Mouse (Mus musculus): ENCODE measurements around the gene Vmn2r83. TPM values are rescaled to one million over a fixed set of nuclear protein-coding genes. Genes with fewer than 3 reads are reported as not detected.

Gene Vmn2r83
- total RNA-seq, 2 experiments from 2014 or later: not detected

DNA sequence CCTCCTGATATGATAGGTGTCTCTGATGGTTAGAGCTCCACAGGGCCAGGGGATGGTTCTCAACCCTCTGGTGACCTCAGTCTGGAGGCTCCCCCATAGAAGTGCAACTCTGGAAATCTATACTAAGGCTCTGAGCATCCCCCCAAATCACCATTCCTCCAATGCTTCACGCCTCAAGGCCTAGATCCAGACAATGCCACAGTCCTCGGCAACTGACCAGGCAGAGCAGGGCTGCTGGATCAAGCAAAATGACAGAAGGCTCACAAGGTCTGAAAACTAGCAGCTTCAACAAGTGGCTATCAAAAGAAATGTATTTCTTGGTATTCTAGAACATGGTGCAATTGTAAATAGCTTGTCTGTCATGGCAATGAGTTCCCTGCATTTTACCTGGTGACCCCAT, 69.2 kb downstream of the Vmn2r83 start:
- no peak for DNase-seq

DNA sequence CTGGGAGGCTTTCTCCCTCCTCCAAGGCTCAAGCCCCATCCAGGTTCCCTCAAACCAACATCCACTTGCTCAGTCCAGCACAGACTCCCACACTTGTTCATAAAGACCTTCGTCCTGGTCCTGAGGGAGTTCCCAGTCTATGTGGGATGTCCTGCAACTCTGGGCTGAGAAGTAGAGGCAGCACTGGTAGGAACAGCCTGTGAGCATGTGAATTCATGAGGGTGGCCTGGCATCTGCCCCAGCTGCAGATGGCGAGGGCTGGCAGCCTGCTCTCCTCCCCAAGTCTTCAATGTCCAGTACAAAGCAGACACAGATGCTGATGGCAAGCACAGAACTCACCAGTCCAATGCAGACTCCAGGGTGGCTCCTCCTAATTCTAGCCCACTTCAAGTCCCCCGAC, 69.8 kb downstream of the Vmn2r83 start:
- no peak for DNase-seq

- DNase-seq: no peak
These were observed 70.3 kb downstream of the Vmn2r83 start for GRCm38 (mm10) chr10:79538873-79539272.

- DNase-seq: no peak
These were observed 71.4 kb downstream of the Vmn2r83 start for GRCm38 (mm10) chr10:79539701-79540495.

GRCm38 (mm10) chr10:79540746-79541145, 72.2 kb downstream of the Vmn2r83 start:
- no peak for DNase-seq

- no peak for DNase-seq
These were observed 73.0 kb downstream of the Vmn2r83 start for GRCm38 (mm10) chr10:79541522-79541921.

DNA sequence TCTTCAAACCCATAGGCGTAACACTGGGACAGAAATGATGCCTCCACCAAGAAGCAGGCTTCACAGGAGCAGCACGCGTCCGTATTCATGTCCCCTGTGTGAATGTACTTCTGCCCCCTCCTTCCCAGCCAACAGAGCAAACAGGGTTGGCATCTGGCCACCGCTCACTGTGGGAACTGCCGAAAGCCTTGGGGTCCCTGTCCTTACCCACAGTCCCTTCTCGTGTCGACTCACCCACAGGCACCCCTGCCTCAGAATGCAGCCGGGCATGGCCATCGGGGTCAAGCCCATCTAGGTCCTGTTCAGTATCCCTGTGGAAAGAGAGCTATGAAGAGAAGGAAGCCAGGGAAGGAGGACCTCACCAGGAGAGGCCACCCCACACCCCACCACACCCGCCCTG, 73.6 kb downstream of the Vmn2r83 start:
- no peak for DNase-seq

Small RNA genes lying within 50 kb of the gene (microRNA-seq; reads per million reads assigned to microRNA genes)
- not detected for gene Mir6909

Other genes starting within 250 kb of the Vmn2r83 start
- gene Vmn2r81, start 221.0 kb upstream of the Vmn2r83 start, total RNA-seq (2021): not detected
- gene Vmn2r82, start 112.2 kb upstream of the Vmn2r83 start, total RNA-seq (2021): not detected
- 10 to 100 TPM; 16.4 to 19.4 TPM for gene Plpp2, start 65.1 kb downstream of the Vmn2r83 start, total RNA-seq (2021)
- gene Mier2, start 86.5 kb downstream of the Vmn2r83 start, total RNA-seq (2021): 10 to 100 TPM; 27.3 to 31.8 TPM
- gene Theg, start 118.6 kb downstream of the Vmn2r83 start, total RNA-seq (2021): not detected
- under 1 TPM; 0.21 TPM for gene C2cd4c, start 145.3 kb downstream of the Vmn2r83 start, total RNA-seq (2021)
- gene Shc2, start 169.2 kb downstream of the Vmn2r83 start, total RNA-seq (2021): 1 to 10 TPM; 5.6 to 8.4 TPM
- gene Odf3l2, start 177.0 kb downstream of the Vmn2r83 start, total RNA-seq (2021): not detected
- 1 to 10 TPM; 3.1 to 4.0 TPM for gene Madcam1, start 195.8 kb downstream of the Vmn2r83 start, total RNA-seq (2021)
- 10 to 100 TPM; 26.2 to 27.0 TPM for gene Tpgs1, start 200.6 kb downstream of the Vmn2r83 start, total RNA-seq (2021)
- gene Cdc34, start 213.5 kb downstream of the Vmn2r83 start, total RNA-seq (2021): 10 to 100 TPM; 90.2 to 96.7 TPM
- 1 to 10 TPM; 1.0 to 1.5 TPM for gene Gzmm, start 220.3 kb downstream of the Vmn2r83 start, total RNA-seq (2021)
- 100 to 1,000 TPM; 662 to 732 TPM for gene Bsg, start 235.8 kb downstream of the Vmn2r83 start, total RNA-seq (2021)
- gene Hcn2, start 247.9 kb downstream of the Vmn2r83 start, total RNA-seq (2021): 1 to 10 TPM; 7.2 to 8.7 TPM

All from adrenal gland, postnatal 10 days (tissue).